Mouse (Mus musculus) cerebellum, adult 9-10 months (tissue): ENCODE data around the gene Zfp12.
"Not testable (repeated sequence)": the region's sequence is repeated elsewhere in the genome, so short reads cannot be mapped to it uniquely, and the experiment has no call there.

Source experiments
- DNase-seq: peaks from one replicate; pipeline ENCODE4 v3.0.0; 2022

Gene Zfp12

DNA sequence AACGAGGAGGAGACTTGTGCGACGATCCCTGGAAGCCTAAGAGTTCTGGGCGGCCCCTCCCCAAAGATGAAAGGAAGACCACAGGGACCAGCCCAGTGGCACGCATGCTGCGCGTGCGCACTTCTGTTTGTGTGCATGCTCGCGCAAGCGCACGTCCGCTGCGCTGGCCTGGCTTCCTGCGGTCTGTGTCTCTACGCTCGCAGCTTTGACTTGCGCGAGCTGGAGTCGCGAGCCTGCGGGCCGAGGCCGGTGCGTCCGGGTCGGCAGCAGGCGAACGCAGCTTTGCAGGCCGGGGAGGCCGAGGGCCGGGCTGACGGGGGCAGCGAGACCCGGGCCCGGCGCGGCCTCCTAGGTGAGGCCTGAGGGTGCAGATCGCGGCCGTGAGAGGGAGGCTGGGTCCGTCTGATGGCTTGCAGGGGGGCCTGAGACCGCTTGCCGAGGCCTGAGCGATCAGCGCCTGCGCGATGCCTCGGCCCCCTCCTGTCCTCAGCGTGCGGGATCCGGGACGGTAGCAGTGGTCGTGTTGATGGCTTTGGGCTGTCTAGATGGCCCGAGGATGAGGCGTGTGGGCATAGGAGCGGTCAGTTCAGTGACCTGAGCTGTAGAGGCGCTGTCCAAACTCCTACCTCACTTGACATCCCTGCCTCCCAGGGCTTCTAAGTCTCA, at the start of gene Zfp12:
Gene Zfp12, plus strand, starts transcription at position 136 of the 666 bp plus-strand sequence.
- DNase-seq, result peak; percentile 95

DNA sequence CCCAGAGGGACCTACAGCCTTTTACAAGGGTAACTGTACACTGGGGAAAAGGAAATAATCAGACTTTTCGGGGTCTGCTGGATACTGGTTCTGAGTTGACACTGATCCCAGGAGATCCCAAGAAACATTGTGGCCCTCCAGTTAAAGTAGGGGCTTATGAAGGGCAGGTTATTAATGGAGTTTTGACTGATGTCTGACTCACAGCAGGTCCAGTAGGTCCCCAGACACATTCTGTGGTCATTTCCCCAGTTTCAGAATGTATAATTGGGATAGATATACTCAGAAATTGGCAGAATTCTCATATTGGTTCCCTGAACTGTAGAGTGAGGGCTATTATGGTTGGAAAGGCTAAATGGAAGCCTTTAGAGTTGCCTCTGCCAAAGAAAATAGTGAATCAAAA, 46.9 kb upstream of the Zfp12 start:
- DNase-seq, result not testable (repeated sequence)

DNA sequence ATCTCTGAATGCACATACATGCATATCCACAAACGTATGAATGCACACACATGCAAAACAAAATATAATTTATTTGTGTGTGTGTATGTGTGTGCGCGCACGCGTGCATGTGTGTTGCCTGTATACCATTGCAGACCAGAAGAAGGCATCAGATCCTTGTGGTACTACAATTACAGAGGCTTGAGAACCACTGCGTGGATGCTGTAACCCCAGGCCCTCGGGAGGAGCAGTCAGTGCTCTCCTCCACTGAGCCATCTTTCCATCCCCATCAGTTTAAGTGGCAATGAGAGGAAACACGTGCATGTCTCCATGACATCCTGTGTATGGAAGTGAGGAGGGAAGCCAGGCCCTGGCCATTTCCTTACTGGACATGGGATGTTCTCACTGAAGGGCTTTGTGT, 42.2 kb upstream of the Zfp12 start:
- no peak for DNase-seq

DNA sequence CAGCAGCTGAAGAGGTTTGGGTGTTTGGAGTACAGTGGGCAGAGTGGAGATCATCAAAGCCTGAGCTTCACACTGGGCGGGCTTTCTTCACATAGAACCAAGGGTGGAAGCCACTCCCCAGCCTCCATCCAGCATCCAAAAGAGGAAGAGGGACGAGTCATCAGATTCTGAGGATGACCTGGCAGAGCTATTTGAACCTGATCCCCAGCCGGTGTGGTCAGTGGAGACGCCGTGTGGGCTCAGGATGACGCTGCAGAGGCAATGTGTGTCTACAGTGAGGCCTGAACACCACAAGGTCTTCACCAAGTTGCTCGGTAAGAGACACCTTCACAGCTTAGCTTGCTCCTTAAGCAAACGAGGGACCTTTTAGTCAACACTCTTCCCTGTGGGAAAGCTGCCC, 40.2 kb upstream of the Zfp12 start:
- not testable (repeated sequence) for DNase-seq

DNA sequence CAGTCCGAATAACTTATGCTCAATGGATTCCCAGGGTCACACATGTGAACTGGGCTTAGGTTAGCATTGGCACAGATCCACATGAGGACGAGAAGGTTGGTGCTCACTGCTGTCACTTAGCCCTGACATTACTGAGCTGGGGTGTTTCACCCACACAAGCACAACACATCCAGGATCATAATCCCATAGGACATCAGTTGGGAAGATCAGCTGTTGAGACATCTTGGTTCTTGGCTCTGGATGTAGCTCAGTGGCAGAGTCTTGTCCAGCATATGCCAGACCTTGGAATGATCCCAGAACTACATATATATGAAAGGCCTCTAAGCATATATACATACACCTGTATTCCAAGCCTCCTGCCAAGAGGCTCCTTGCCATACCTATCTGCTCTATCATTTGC, 39.8 kb upstream of the Zfp12 start:
- no peak for DNase-seq

DNA sequence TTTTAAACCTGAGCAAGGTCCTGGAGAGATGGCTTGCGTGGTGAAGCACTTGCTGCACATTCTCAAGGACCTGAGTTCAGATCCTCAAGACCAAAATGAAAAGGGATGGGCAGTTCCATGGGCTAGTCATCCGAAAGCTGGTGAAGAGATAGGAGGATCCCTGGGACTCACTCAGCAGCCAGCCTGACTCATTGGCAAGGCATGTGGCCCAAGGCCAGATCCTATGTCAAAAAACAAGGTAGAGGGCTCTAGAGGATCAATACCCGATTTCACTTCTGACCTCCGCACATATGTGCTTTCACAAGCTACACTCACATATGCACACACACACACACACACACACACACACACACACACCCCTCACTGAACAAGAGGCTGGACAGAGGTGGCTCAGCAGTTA, 38.5 kb upstream of the Zfp12 start:
- no peak for DNase-seq

DNA sequence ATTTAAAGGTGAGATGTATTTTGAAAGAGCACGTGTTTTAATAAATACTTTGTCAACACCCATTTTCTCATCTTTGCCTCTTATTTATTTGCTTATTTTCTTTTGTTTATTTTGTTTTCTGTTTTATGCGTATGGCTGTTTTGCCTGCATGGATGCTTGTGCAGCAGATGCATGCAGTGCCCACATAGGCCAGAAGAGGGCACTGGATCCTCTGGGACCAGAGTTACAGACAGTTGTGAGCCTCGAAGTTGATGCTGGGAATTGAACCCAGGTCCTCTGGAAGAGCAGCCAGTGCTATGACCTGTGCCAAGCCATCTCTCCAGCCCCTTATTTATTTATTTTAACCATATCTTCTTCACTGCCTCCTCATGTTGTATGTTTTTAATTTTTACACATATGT, 29.9 kb upstream of the Zfp12 start:
- DNase-seq, result no peak

DNA sequence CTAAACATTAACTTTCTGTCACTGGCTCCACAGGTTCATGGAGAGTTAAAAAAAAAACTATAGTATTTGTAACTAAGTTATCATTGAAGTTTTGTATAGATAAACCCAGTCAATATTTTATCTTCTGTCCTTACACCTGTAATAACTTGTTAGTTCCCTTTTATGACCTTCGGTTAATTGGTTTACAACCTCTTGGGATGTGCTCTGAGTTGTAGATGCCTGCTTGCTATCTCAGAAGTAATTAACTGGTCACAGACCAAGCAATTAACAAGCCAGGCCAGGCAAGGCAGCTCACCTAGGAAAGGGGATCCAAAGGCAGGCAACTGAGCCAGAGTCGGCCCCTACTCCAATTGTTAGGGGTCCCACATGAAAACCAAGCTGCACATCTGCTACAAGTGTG, 21.1 kb upstream of the Zfp12 start:
- DNase-seq, result no peak

DNA sequence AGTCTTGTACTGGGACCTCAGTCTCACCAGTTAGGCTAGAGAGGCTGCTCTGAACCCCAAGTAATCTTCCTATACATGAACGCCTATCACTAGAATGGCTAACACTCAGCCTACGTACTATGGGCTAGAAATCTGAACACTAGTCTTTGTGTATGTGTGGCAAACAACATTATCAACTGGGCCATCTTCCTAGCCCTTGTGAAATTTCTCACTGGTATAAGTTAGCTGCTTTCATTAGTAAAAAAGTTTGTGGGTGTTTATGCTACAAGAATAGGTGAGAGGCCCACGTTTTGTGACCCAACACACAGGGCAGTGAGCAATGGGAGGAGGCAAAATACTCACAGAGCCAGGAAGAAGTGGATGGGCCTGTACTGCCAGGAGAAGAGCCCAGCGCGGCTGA, 14.0 kb upstream of the Zfp12 start:
- no peak for DNase-seq

DNA sequence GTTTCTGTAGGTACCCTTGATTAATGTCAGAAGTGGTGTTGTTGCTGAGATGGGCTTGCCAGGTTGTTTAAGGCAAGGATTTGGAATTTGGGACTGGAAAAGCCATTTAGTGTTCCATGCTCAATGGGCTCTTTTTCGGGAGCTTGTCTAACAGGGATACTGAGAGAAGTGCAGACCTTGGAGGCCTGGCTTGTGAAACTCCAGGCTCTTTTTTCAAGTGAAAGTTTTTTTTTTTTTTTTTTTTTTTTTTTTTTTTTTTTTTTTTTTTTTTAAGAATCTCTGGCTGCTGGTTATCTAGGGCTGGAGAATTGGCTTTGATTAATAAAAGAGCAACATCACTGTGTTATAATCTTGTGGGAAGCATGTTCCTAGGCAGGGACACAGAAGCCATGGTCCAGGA, 12.7 kb upstream of the Zfp12 start:
- no peak for DNase-seq

DNA sequence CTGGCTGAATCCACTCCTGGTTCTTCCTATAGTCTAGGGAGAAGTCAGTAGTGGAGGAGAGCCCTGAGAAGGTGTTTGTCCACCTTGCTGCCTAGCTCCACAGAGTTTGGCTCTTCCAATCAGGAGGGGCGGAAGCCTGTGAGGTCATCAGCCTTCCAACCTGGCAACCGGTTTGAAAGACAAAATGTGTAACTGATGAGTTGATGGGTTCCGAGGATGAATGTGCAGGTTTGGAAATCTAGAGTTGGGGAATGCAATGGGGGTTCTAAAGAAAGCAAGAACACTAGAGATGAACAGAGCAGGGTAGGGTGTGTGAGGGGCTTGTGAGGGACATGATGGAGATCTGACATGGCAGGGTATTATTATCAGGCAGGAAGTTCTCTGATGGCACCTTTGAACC, 8.2 kb upstream of the Zfp12 start, which contains the start of gene Spdye4a:
Gene Spdye4a, minus strand, starts transcription at position 101 of the 400 bp plus-strand sequence.
- no peak for DNase-seq

DNA sequence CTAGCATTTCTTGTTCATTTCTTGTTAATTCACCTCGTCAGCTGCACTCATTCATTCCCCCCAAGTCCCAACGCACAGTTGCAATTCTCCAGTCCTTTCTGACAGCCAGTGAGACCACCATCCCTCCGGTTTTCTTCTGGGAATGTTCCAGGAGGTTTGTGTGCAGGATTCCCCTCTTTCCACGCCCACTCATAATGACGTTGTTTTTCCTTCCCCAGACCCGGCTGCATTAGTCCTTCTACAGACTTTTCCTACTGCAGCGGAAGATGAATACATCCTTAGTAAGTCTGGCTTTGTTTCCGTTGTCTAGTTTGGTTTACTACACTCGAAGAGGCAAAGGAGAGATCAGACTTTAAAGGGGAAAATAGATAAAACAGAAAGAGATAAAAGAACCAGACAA, 1.1 kb downstream of the Zfp12 start:
- DNase-seq, result no peak

DNA sequence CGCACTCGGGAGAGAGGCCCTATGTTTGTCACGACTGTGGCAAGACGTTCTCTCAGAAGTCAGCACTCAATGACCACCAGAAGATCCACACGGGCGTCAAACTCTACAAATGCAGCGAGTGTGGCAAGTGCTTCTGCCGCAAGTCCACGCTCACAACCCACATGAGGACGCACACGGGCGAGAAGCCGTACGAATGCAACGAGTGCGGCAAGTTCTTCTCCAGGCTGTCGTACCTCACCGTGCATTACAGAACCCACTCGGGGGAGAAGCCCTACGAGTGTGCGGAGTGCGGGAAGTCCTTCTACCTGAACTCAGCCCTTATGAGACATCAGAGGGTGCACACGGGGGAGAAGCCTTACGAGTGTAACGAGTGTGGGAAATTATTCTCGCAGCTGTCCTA, 10.0 kb downstream of the Zfp12 start:
- DNase-seq, result no peak

DNA sequence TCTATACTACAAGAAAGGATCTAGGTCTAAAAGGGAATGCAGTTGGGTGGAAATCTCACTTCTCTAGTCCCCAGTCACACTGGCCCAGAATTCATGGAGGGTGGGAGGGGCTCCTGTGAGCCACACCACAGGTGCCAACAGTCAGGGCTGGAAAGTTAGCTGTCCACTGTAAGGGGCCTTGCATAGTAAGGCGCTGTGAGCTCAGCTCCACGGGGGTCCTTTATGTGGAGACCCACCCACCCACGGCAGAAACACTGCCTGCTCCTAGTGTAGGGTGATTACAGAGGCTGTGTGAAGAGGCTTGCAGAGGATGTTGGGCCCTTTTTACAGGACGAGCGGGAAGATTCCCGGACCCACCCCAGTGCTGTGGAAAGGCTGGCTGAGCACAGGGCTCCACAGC, 17.1 kb downstream of the Zfp12 start:
- DNase-seq, result peak; percentile 42

DNA sequence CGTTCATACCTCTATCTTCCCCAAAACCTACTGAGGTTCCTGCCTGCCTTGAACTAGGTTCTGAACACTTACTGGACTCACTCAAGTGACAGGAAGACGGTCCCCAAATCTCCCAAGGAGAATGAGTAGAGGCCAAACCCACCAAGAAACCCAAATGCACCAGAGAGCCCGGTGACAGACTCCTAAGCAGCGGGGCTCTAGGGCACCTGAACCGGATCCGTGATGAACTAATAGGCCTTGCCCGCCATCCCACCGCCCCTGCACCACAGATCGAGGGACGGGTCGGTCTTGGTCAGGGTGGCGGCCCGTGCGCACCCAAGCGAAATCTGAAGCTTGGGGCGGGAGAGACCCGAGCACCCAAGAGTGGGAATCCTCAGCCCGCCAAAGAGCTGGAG, 17.8 kb downstream of the Zfp12 start:
- peak; percentile 43 for DNase-seq

DNA sequence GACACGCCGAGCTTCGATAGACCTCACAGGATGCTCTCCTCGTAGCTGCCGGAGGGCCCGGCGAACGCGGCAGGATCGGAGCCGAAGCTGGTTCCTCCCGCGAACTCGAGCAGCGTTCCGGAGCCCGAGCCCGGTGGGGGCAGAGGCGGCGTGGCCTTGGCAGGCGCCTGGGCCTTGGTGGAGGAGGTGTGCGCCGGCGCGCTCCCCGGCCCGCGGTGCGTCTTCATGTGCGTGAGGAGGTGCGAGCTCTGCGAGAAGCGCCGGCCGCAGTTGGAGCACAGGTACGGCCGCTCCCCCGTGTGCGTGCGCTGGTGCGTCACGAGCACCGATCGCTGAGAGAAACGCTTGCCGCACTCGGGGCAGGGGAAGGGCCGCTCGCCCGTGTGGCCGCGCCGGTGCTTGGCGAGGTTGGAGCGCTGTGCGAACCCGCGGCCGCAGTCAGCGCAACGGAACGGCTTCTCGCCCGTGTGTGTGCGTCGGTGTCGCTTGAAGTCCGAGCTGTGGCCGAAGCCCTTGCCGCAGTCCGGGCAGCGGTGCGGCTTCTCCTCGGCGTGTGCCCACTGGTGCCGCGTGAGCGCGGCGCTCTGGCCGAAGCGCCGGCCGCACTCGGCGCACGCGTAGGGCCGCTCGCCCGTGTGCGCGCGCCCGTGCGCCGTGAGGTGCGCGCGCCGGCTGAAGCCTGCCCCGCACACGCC, 18.4 kb downstream of the Zfp12 start:
- DNase-seq, result peak; percentile 61

DNA sequence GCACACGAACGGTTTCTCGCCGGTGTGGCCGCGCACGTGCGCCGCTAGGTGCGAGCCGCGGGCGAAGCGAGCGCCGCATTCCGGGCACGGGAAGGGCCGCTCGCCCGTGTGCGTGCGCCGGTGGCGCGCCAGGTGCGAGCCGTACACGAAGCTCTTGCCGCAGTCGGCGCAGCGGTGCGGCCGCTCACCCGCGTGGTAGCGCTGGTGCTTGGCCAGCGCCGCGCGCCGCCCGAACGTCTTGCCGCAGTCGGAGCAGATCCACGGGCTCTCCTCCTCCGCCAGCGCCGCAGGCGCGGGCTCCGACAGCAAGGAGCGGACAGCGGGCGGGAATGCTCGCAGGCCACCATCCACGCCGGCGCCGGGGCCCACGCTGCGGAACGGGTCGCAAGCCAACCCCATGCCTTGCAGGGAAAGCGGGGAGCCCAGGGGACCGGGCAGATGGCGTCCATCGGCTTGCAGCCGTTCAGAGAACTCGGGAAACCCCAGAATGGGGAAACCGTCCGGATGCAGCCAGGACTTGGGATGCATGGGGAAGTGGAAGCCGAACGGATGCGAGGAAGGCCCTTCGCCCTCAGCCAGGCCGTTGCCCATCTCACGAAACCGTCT, 19.0 kb downstream of the Zfp12 start:
- DNase-seq, result peak; percentile 59

DNA sequence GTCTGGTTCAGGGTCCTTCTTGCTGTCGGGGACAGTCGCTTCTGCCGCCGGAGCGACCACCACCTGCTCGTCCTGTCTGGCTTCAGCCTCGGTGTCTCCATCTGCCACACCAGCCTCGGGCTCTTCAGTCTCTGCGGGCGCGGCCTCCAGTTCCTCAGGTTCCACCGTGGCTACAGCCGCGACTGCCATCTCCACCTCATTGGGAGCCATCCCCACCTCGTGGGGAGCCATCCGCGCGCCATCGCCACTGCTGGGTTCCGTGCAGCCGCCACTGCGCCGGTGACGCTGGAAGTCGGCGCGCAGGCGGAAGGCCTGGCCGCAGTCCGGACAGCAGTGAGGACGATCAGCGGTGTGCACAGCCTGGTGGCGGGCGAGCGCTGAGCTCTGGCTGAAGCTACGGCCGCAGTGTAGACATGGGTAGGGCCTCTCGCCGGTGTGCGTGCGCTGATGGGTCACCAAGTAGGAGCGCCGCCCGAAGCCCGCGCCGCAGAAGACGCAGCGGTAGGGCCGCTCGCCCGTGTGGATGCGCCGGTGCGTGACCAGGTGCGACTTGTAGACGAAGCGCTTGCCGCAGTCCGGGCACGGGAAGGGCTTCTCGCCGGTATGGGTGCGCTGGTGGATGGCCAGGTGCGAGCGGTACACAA, 19.6 kb downstream of the Zfp12 start:
- DNase-seq, result peak; percentile 50

DNA sequence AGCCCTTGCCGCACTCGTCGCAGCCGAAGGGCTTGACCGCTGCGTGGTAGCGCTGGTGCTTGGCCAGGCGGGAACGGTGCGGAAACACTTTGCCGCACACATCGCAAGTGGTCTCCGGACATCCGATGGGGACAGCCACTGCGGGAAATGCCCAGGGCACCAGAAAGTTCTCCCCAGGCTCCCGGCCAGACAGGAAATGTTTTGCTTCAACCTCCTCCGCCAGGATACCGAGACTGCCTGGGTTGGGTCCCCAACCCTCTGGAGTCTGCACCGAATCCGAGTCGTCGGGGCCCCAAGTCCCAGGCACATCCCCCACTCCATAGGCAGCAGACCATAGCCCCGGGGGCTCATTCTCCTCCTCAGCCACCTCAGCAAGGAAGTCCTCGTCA, 20.2 kb downstream of the Zfp12 start:
- peak; percentile 36 for DNase-seq

DNA sequence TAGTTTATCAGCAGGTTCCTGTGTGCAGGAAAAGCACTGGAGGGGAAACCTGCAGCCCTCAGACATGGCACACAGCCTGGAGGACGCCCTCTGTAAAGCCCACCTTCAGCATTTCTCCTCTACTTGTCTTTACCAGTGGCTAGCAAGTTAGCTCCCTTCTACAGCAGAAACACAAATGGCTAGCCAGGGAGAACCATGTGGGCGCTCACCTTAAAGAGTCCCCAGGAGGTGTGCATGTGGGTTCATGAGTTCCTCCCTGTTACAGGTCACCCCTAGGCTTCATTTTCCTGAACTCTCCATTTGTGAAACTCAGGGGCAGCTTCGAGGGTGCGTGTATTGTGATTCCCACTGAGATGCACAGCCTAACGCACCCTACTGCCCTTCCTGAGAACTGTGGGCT, 20.8 kb downstream of the Zfp12 start:
- DNase-seq, result no peak

DNA sequence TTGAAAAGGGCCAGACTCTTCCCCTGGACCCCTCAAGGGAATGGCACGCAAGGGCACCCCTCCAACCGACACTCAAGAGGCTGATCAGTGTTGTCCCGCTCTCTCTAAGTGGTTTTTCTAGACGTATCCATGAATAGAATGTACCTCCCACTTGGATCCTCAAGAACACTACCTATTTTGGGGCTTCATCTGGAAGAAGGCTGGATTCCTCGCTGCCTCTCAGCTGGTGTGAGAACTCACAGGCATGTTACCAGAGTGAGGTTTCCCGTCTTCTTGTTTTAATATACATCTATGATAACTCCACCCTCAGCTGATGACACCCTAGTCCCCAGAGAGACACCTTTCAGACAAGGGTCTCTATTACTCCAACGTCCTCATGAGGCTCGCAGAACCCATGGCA, 26.7 kb downstream of the Zfp12 start:
- no peak for DNase-seq

DNA sequence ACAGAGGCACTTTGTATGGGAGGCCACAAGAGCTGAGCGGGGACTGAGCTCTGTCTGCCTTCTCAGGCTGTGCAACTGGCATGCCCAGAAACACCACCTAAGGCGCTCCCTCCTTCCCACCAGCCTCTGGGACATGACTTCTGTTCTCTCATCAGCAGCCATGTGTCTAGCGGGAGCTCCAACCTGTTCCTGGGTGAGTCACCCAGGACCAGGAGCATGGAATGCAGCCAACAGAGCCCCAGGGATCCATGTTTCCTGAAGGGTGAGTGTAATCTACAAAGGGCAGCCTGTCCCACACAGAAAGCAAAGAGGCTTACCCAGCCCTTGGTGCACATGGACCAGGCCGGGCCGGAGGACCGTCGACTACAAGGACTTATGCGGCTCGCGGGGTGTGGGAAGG, 29.7 kb downstream of the Zfp12 start:
- DNase-seq, result no peak

DNA sequence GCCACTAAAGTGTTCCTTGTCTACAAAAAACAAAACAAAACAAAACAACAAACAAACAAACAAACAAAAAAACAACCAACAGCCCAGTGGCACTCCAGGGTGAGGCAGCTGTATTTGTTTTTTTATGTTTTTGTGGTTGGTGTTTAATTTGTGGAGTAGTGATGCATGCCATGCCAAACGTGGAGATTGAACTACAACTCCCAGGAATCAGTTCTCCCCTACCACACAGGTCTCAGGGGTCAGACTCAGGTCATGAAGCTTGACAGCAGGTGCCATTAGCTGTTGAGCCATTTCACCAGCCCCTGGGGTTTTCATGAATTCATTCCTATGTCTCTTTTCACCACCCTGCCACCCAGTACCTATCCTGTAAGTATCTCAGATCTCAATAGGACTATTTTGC, 30.4 kb downstream of the Zfp12 start:
- DNase-seq, result no peak

DNA sequence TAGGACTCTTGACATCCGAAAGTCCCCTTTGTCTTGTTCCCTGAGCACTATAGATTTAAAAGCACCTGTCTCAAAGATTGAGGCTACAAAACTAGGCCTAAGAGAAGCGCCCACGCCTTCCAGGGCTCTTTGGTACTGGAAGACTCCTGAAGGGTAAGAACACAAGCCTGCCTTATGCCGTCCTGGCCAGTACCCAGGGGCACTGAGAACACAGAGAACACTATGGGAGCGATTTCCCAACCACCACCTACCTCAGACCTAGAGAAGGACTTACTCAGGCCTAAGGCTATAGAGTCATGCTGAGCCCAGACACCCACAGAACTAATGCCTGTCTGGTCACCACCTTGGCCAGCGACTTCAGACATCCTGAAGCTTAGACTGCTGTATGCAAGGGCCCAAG, 31.8 kb downstream of the Zfp12 start:
- no peak for DNase-seq
